Mouse (Mus musculus): Measurements from ENCODE around the gene Srl.
"Not testable (repeated sequence)": the region's sequence is repeated elsewhere in the genome, so short reads cannot be mapped to it uniquely, and the experiment has no call there.

Srl gene

DNA sequence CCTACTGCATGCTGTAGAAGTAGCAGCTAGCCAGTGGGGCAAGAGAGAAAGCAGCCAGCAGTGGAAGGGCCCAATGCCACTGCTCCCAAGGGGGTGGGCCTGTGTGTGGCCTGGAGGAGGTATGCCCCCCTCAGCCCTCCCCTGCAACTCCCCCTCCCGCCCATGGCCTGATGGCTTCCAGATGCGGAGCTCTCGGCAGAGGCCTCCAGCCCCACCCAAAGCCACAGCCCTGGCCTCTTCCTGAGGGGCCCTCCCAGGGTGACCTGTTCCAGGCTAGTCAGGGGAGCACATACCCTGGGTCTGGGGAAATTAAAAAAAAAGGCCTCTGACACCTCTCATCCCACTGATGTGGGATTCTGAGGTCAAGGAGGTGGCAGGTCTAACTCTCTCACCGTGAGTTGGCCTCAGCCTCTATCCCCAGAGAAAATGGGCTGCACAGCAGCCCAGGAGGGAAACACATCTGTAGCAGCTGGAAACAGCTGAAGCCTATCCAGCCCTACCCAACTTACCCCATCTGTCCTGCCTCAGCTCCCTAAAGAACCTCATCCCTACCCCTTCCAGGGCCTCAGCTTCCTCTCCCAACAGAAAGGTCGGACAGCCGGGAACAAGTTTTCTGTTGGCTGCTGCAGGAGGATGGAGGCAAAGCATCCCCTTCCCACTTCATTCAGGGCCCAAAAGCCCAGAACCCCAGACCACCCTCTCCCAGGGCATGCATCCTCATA lies 11.4 kb upstream of the Srl start:
- DNase-seq (ENCODE audit: low spot score): no peak

DNA sequence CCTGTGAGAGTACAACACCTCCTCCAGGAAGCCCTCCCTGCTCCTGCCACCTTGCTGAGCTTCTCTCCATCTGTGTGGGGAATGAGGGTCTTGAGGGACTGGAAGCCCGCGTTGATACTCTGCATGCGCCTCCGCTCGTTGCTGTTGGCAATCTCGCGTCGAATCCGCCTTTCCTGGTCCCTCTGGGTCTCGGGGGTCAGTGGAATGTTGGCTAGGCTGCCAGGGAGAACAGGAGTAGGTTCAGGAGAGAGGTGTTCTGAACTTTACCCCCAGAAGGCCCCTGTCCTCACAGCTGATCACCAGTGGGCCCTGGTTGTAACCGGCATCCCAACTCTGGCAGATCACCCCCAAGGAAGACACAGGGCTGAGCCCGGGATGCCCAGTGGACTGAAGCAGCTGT lies 10.3 kb upstream of the Srl start:
- no peak for DNase-seq (ENCODE audit: low spot score)

DNA sequence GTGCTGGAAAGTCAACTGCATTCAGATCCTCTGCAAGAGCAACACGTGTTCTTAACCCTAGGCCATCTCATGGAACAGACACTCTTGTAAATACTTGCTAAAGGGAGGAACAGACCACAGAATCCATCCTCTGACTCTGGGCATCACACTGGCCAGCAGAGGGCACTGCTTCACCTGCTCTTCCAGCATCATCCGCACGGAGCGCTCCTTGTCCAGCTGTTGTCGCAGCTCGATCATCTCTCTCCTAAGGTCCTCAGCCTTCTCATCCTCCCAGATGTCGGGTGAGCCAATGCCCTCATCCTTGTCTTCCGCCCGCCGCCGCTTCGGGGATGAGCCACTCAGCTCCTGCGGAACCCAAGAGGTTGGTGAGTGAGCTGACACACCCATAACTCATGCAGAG lies 9.4 kb upstream of the Srl start:
- DNase-seq (ENCODE audit: low spot score): no peak

DNA sequence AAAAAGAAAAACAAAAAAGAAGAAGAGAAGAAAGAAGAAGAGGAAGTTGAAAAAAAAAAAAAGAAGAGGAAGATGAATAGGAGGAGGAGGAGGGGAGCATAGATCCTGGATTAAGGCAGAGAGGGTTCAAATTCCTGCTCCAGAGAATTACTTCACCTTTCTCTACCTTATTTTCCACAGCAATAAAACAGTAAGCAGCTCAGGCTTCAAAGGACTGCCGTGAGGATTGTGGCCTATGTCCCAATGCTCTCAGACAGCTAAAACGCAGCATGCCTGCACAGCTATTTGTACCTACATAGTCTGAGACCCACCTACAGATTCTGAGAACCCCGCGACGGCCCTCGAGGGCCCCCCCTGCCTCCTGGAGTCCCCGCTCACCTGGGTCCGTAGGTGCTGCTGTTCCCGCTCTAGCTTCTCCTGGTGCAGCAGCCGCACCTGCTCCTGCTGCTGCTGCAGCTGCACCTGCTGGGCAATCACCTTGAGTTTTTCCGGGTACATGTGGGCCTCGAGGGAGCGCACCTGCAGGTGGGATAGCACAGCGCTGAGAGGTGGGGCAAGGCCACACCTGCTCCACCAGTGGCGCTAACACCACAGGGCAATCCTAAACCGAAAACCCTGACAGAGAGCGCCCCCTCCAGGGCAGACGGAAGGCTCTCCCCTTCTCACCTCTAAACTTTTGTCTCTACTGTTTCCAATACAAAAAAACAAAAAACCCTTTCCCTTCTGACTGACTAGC lies 7.5 kb upstream of the Srl start:
- no peak for DNase-seq (ENCODE audit: low spot score)

DNA sequence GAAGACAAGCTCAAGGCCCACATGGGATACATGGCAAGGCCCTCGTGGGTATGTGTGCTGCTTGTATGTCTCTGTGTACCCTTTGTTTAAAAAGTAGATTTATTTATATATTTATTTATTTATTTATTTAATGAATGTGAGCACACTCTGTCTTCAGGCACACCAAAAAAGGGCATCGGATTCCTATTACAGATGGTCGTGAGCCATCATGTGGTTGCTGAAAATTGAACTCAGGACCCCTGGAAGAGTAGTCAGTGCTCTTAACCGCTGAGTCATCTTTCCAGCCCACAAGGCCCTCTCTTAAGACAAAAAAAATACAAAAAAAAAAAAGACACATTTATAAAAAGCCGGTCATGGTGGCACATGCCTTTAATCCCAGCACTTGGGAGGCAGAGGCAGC lies 6.0 kb upstream of the Srl start:
- no peak for DNase-seq (ENCODE audit: low spot score)

DNA sequence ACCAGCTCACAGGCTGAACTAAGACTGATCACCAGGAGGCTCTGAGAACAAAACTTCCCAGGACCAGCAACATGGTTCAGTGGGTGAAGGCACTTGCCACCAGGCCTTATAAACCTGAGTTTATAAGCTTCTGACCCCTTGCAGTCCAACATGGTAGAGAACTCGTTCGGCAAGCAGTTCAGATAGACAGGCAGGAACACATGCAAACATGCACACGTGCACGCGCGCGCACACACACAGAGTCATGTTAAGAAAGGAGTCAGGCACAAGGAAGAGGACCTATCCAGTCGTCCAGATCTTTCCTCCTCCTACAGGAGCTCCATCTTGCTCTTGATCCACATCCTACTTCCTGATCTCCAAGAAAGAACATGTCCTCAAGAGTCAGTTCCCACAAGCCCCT lies 5.2 kb upstream of the Srl start:
- no peak for DNase-seq (ENCODE audit: low spot score)

DNA sequence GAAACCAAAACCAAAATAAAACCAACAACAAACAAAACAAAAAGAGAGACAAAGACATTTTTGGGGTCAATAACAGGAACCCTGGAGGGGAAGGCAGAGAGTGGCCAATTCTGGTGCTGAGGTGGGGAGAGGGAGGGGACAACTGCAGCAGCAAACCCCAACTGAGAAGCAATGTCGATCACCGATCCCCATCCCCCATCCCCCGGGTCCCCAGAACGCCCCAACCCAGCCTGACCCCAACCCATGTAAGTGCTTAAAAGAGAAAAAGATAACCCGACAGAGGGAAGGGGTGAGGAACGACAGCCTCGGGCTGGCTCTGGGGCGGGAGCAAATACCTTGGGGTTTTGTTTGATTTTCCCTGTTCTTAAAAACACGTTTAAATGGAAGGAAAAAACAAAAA lies 3.2 kb upstream of the Srl start:
- no peak for DNase-seq (ENCODE audit: low spot score)

DNA sequence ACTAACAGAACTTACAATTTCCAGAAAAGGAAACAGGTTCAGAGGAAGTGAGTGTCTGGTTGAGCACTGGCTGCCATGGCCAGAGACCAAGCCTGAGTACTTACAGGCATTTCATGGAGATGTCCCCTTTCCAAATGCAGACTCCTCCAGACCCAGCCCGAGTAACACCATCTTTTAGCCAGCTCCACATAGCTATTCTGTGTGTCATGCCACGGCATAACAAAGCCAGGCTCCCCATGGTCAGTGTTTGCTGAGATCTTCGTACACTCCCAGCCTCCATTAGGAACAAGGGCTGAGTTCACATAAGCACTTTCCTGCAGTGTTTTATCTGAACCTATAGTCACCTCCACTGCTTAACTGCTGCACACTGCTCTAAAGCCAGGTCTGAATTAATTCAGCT lies 1.6 kb upstream of the Srl start:
- DNase-seq (ENCODE audit: low spot score): no peak

DNA sequence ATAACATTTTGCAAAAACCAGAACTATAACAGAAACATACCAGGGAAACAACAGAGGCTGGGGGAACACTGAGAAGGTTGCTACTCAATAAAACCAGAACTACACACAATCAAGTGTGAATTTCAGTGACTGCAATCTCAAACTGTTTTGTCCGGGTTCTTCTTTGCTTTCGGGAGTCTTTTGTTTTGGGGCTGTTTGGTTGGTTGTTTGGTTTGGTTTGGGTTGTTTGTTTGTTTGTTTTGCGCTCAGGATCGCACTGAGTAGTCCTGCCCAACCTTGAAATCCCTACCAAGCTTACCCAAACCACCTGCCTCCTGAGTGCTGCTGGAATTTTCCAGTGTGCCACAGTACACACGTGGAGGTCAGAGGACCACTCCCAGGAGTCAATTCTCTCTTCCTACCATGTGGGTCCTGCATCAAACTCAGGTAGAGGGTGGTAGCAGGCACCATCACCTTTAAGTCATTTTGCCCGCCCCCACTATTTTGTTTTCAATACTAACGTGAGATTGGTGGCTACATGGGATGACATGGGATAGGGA lies 689 bp upstream of the Srl start:
- DNase-seq (ENCODE audit: low spot score): no peak

DNA sequence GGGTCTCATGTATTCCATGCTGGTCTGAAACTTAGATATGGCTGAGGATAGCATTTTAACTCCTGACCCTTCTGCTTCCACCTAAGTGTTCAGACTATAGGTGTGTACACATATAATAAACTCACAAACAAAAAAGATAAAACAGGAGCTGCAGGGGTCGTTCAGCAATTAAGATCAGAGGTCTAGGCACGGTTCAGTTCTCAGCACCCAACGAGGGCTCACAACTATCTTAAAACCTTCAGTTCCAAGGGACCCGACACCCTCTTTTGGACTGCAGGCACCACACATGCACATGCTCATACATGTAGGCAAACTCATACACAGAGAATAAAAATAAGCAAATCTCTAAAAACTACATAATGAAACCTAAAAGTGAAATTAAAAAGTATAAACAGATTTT lies 583 bp downstream of the Srl start:
- no peak for DNase-seq (ENCODE audit: low spot score)

DNA sequence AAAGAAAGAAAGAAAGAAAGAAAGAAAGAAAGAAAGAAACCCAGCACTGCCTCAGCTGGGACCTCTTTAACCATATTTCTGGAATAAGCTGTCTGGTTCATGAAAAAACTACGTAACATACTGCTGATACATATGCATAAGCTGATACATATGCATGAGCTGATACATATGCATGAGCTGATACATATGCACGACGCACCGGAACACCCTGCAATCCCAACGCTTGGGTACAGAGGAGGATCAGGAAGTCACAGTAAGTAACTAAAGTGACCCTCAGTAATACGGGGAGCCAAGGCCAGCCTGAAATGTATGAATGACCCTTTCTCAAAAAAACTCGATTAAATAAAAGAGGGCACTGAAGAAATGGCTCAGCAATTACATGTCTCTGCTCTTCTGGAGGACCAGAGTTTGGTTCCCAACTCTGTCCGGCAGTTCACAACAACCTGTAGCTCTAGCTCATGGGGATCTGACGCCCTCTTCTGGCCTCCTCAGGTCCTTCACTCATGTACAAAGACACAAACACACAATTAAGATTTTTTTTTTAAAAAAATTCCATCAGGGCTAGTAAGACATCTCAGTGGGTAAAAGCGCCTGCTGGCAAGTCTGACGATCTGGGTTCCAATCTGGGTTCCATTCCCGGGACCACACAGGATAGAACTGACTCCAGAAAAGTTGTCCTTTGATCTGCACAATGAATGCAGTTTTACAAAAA lies 1.4 kb downstream of the Srl start:
- DNase-seq (ENCODE audit: low spot score): no peak

DNA sequence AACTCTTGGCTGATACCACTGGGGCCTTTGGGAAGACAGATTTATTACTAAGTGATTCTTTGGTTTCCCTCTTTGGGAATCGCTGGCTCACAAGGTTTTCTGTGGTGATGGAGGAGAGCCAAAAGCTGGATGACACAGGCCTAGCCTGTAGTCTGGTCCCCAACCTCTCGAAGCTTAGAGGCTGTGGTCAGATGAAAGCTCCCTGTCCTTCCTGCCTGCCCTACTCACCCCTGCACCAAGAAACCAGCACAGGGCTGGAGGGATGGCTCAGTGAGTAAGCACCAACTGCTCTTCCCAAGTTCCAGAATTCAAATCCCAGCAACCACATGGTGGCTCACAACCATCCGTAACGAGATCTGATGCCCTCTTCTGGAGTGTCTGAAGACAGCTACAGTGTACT lies 2.1 kb downstream of the Srl start:
- DNase-seq (ENCODE audit: low spot score): no peak

DNA sequence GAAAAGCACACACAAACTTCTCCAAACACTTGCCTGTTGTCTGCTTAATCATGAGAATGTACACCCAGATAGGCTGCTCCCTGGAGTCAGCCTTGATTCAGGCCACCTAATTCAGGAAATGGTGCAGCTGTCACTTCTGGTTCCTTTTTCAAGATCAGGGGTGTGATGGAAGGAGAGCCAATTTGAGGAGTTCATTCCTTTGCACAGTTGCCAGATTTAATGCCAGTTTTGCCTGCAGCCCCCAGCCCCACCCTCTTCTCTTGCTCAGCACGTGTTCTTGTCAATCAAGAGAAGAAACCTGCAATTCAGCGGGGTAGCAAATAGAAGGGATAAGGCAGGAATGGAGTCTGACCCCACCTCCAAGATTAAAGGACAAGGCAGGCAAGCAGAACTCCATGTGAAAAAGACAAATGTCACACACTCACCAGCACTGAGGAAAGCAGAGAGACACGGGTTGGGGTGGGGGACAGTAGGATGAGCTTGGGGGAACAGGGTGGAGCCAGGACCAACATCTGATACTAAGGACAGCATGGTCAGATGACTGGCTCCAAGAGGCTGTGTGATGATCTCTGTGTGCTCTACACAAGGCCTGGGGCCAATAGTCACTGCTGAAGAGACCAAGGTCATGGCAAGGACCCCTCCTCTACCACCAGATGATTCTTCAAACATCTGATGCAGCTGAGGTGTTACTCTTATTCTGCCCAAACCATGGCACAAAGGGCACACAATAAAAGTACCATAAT lies 3.8 kb downstream of the Srl start:
- DNase-seq (ENCODE audit: low spot score): no peak

DNA sequence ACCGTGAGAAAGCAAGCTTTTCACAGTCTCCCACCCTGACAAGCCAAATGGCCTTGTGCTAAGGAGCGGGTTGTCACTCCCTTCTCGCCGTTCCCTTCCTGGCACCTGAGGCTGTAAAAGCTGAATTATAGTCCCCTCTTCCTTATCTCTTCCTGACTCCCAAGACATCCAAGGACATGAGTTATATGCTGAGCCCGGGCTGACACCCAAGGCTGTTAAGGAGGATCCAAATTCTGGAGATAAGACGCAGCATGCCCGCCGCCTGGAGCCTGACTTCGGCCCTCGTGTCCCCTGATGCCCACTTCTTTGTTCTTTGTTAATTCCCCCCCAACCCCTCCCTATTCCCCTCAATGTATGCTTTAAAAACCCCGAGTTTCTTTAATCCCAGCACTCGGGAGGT lies 14.2 kb downstream of the Srl start:
- not testable (repeated sequence) for DNase-seq (ENCODE audit: low spot score)

DNA sequence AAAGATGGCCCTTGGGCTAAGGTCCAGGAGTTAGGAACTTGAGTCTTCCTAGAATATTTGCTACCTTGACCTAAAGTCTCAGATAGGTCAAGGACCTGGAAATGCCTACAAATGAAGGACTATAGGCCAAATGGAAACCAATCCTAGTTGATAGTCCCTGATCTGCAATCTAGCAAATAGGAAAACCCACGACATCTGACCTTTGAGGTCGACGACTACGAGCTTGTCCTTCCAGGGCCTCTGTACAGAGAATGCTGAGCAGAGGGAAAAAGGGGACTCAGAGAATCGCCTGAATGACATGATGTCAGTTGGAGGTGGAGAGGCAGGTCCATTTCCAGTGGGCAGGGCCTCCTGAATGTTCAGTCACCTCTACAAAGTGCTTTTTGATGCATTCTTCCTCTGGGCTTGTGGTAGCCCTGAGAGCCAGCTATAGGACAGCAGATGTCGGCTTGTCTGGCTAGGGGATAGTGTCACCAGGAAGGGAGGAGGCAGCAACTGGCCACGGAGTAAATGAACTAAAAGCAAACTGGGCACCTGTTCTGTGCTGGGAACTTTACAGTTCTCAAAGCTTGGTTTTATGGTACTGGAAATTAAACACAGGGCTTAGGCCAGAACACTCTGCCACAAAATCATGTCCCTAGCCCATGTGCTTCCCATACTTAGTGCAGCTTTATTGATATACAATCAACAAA lies 18.2 kb downstream of the Srl start:
- DNase-seq (ENCODE audit: low spot score): no peak

DNA sequence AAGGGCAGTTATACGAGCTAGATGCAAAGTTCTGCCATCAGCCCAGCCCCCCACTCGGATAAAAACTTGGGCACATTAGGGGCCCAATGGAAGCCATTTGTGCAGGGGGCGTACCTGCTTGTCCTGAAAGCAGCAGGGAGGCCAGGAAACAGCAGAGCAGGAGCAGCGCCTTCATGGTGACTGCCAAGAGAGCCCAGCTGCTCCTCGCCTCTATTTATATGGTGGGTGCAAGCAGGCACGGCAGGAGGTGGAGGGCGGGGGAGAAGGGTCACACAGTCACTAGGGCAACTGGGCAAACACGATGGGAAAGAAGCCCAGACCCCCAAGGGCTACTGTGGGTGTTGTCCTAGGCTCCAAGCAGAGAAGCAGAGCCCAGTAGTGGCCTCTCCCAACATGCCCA lies 18.7 kb downstream of the Srl start:
- no peak for DNase-seq (ENCODE audit: low spot score)

DNA sequence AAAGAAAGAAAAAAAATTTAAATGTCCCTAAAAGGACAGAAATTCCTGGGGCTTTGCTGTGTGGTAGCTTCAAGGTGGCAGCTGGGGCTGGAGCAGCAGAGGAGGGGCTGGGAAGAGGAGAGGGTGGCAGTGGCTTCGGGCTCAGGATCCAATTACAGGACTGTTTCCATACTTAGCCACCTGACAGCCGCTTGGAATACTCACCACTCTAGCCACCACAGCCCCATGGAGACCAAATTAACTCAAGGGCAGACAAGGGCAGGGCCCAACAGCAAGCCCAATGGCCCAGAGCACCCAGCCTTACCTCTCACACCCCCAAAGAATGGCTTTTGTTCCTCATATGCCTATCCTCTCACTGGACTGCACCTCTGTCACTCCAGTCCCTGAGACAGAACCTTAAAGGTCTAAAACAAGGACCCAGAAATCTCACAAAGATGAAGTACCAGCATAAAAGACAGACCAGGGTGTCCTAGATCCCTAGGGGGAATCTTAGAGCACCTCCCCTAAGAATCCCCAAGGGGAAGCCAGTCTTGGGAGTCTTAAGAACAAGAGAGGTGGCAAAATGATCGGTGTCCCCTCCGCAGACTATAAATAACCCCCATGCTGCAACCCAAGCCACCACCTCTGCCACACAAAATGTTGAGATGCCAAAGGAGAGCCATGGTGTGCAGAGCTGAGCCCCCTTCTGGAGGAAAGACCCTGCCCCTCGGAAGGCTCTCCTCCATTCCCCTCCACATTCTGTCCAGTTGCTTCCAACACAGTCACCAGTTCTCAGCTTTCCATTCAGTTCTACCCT lies 19.7 kb downstream of the Srl start:
- no peak for DNase-seq (ENCODE audit: low spot score)

DNA sequence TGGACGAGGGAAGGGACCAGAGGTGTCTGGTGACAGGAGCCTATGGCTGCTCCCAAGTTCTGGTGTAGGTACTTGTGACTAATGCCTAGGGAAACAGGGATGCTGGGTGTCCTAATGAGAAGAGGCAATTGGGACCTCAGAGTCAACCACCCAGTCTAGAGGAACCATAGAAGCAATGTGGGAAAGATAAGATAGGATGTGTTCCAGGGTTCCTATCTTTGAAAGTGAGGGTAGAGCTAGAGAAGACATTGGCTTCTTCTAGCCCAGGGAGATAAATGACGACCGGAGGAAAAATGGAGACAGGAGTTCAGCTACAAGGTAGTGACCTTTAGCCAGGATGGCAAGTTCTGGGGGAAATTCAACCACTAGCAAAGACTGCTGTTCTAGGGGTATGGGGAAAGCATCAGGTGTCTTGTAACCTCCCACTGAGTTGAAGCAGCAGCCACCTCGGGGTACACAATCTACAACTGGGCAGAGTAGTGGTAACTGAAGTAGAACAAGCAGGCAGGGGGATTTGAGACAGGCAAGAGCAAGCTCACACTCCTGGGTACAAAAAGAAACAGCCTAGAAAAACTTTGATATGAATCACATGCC lies 20.4 kb downstream of the Srl start:
- DNase-seq (ENCODE audit: low spot score): no peak

DNA sequence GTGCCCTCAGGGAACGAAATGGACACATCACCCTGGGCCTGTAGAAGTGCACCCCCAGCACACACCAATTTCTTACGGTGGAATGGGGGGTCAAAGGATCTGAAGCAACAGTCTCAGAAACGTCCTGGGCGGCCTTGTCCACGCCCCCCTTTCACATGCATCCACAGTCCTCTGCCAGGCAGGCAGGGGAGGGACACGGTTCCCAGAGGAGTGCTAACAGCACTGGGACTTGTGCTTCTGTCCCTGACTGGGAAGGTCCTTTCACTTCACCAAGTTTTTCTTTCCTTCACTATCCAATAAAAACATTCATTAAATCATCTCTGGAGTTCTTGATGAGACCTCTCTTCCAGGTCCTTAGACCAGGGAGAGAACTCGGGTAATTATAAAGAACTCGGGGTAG lies 20.9 kb downstream of the Srl start:
- no peak for DNase-seq (ENCODE audit: low spot score)

DNA sequence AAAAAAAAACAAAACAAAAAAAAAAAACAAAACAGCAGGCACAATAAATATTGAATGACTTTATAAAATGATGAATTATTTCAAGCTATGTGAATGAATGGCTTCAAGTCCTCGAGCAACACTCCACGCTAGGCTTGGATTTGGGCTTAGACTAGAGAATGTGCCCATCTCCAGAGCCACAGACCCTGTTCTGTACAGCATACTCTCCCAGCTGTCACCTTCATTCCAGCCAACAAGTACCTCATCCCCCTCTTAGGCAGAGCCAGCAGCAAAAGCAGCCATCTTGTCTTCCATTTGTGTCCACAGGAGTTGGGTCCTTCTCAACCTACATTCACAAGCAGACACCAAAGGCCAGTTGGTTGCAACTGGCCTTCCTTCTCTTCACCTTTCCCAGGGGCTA lies 21.8 kb downstream of the Srl start:
- DNase-seq (ENCODE audit: low spot score): no peak

DNA sequence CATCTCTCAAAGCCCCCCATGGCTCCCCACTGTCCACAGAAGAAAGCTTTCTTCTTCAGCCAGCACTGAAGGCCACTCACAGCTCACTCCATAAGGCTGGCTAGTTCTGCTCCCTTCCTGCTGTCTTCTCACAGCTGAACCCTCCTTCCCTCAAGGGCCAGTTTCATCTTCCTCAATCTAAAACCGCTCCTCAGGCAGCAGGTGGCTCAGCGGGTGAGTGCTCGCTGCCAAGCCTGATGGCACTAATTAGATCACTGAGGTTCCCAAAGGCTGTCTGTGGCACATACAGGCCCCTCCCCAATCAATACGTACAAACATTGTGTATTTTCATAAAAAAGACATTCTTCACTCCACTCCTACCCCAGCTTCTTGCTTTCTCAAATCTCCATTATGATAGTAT lies 22.5 kb downstream of the Srl start:
- DNase-seq (ENCODE audit: low spot score): no peak

All from spleen, adult 12 weeks (tissue).